Mouse (Mus musculus) midbrain, embryonic 15.5 days (tissue): Measurements from ENCODE around the gene Nme9. TPM values are rescaled to one million over a fixed set of nuclear protein-coding genes. Genes with fewer than 3 reads are reported as not detected.

Source experiments
- ATAC-seq: fragments of 200-750 bp; cut with Nextera tagmentation; replicated peaks from 2 replicates; pipeline ENCODE4 v1.8.0; 2017; ENCODE audit warnings: moderate TSS enrichment
- H3K27ac ChIP-seq: fragments of 300-500 bp; sonication (generic); 2 replicates; pipeline ENCODE4 v1.5.1; 2015; ENCODE audit warnings: mild to moderate bottlenecking, inconsistent platforms
- H3K27me3 ChIP-seq: fragments of 300-500 bp; sonication (generic); replicated peaks from 2 replicates; pipeline ENCODE4 v1.6.1; 2015; ENCODE audit warnings: inconsistent platforms
- H3K36me3 ChIP-seq: fragments of 300-500 bp; sonication (generic); replicated peaks from 2 replicates; pipeline ENCODE4 v1.6.1; 2015; ENCODE audit warnings: inconsistent platforms
- H3K4me1 ChIP-seq: fragments of 300-500 bp; sonication (generic); 2 replicates; pipeline ENCODE4 v1.6.1; 2015; ENCODE audit warnings: inconsistent platforms
- H3K4me2 ChIP-seq: fragments of 300-500 bp; sonication (generic); 2 replicates; pipeline ENCODE4 v1.6.1; 2015; ENCODE audit warnings: inconsistent platforms, mild to moderate bottlenecking, moderate library complexity
- H3K4me3 ChIP-seq: fragments of 300-500 bp; sonication (generic); 2 replicates; pipeline ENCODE4 v1.5.1; 2015; ENCODE audit warnings: mild to moderate bottlenecking, inconsistent platforms
- H3K9ac ChIP-seq: fragments of 300-500 bp; sonication (generic); 2 replicates; pipeline ENCODE4 v1.6.1; 2015; ENCODE audit warnings: mild to moderate bottlenecking, inconsistent platforms
- H3K9me3 ChIP-seq: fragments of 300-500 bp; sonication (generic); 2 replicates; pipeline ENCODE4 v1.6.1; 2016; ENCODE audit warnings: inconsistent platforms
- WGBS: fragments of 180-500 bp; shearing (Covaris S2); methylation state at CpG from one replicate; pipeline ENCODE4 v1.1.7; 2015; ENCODE audit warnings: mixed read lengths; 5-methylcytosine and 5-hydroxymethylcytosine counted together
- polyA plus RNA-seq: library from polyadenylated mRNA; unstranded; fragments of >200 nt; fragmentation: Nextera tagmentation; extraction: Ambion mirVana; gene quantifications from 2 replicates; pipeline ENCODE4 v1.2.1, GENCODE M21; 2015

Gene Nme9
- polyA plus RNA-seq, 1 experiment from 2014 or later = 0.30 TPM

- 95% methylated on average over 4 of the region's 4 CpGs for whole genome bisulfite sequencing
- peaks cover 19% of the 10 kb centered on the region; the same call in 1 of the 2 replicates for H3K36me3 ChIP-seq
- no peak overlapping the region for H3K27ac ChIP-seq
Observed at GRCm38 (mm10) chr9:99499336-99499735, 48.1 kb downstream of the Nme9 start.

GRCm38 (mm10) chr9:99505875-99506274 is 54.6 kb downstream of the Nme9 start:
- Histone ChIP-seq H3K4me2 (no peak overlapping the region), H3K9ac (no peak overlapping the region), H3K9me3 (no peaks in the 10 kb centered on the region), H3K4me3 (no peak overlapping the region), H3K4me1 (no peaks in the 10 kb centered on the region), H3K27me3 (no peaks in the 10 kb centered on the region), H3K27ac (no peak overlapping the region), H3K36me3 (0 out of 2 replicates have a peak, but pooled peaks cover 14% of the 10 kb centered on the region)
- ATAC-seq = no peak
- WGBS = 94% methylated on average over 7 of the region's 7 CpGs

More at GRCm38 (mm10) chr9:99499336-99499735, 48.1 kb downstream of the Nme9 start:
- Histone ChIP-seq H3K9ac (no peak overlapping the region), H3K4me1 (no peaks in the 10 kb centered on the region), H3K4me3 (no peak overlapping the region), H3K27me3 (no peaks in the 10 kb centered on the region), H3K9me3 (no peaks in the 10 kb centered on the region), H3K4me2 (no peak overlapping the region)
- ATAC-seq = no peak

Other genes starting within 250 kb of the Nme9 start
- gene Faiml, start 214.2 kb upstream of the Nme9 start, polyA plus RNA-seq = not detected in 2 replicates
- 62.6 and 63.5 TPM in 2 replicates for gene Cep70, start 208.1 kb upstream of the Nme9 start, polyA plus RNA-seq
- 0.63 and 0.75 TPM in 2 replicates for gene Esyt3, start 92.9 kb upstream of the Nme9 start, polyA plus RNA-seq
- gene Mras, start 14.1 kb upstream of the Nme9 start, polyA plus RNA-seq = 64.2 and 64.3 TPM in 2 replicates
- gene Armc8, start 117.4 kb downstream of the Nme9 start, polyA plus RNA-seq = 71.3 and 79.2 TPM in 2 replicates
- gene Dbr1, start 124.3 kb downstream of the Nme9 start, polyA plus RNA-seq = 24.5 and 26.2 TPM in 2 replicates
- not detected in 2 replicates for gene A4gnt, start 161.0 kb downstream of the Nme9 start, polyA plus RNA-seq
- 8.8 and 10.8 TPM in 2 replicates for gene Dzip1l, start 178.0 kb downstream of the Nme9 start, polyA plus RNA-seq